Mouse (Mus musculus) heart, postnatal 0 days (tissue): ENCODE data around the gene Faap24. TPM values are rescaled to one million over a fixed set of nuclear protein-coding genes. Genes with fewer than 3 reads are reported as not detected.

ENCODE experiments used
- ATAC-seq: fragments of 200-750 bp; cut with Nextera tagmentation; 2 replicates; pipeline ENCODE4 v1.8.0; 2017; ENCODE audit warnings: low read depth, moderate number of reproducible peaks, moderate library complexity; ENCODE audit not compliant: insufficient read depth
- DNase-seq: peaks from one replicate; pipeline ENCODE4 v3.0.0-alpha.2; 2016; ENCODE audit warnings: low spot score
- H3K27ac ChIP-seq: fragments of 300-500 bp; sonication (generic); 2 replicates; pipeline ENCODE4 v1.5.1; 2014; ENCODE audit warnings: low read depth, mild to moderate bottlenecking
- H3K27me3 ChIP-seq: fragments of 300-500 bp; sonication (generic); 2 replicates; pipeline ENCODE4 v1.6.1; 2014; ENCODE audit warnings: low read length, mixed read lengths; ENCODE audit not compliant: control insufficient read depth, insufficient read depth
- H3K36me3 ChIP-seq: fragments of 300-500 bp; sonication (generic); replicated peaks from 2 replicates; pipeline ENCODE4 v1.6.1; 2014; ENCODE audit warnings: low read length, mixed read lengths; ENCODE audit not compliant: control insufficient read depth, insufficient read depth
- H3K4me1 ChIP-seq: fragments of 300-500 bp; sonication (generic); 2 replicates; pipeline ENCODE4 v1.6.1; 2014; ENCODE audit warnings: antibody characterized with exemption; ENCODE audit not compliant: control insufficient read depth, insufficient read depth
- H3K4me2 ChIP-seq: fragments of 300-500 bp; sonication (generic); 2 replicates; pipeline ENCODE4 v1.6.1; 2014; ENCODE audit warnings: low read depth, mild to moderate bottlenecking, low read length, moderate library complexity
- H3K4me3 ChIP-seq: fragments of 300-500 bp; sonication (generic); 2 replicates; pipeline ENCODE4 v1.5.1; 2014; ENCODE audit warnings: low read depth, low read length
- H3K9ac ChIP-seq: fragments of 300-500 bp; sonication (generic); replicated peaks from 2 replicates; pipeline ENCODE4 v1.6.1; 2014; ENCODE audit warnings: low read depth, low read length, mixed read lengths
- H3K9me3 ChIP-seq: fragments of 300-500 bp; sonication (generic); replicated peaks from 2 replicates; pipeline ENCODE4 v1.6.1; 2016; ENCODE audit warnings: low read length; ENCODE audit not compliant: control insufficient read depth
- CTCF ChIP-seq: IDR thresholded peaks from 2 replicates; pipeline ENCODE4 v1.5.1; 2016; ENCODE audit warnings: antibody characterized with exemption, control low read depth, low read depth
- EP300 ChIP-seq: IDR thresholded peaks from 2 replicates; pipeline ENCODE4 v1.6.1; 2016; ENCODE audit warnings: antibody characterized with exemption, low read depth
- WGBS: fragments of 180-500 bp; shearing (Covaris S2); extraction: QIAGEN DNeasy Blood & Tissue Kit; methylation state at CpG from one replicate; pipeline ENCODE4 v1.1.7; 2014; 5-methylcytosine and 5-hydroxymethylcytosine counted together
- polyA plus RNA-seq: library from polyadenylated mRNA; unstranded; fragments of >200 nt; fragmentation: Nextera tagmentation; extraction: Ambion mirVana; gene quantifications from 2 replicates; pipeline ENCODE4 v1.2.1, GENCODE M21; 2015
- total RNA-seq: library from RNA; depleted of rRNA; stranded (reverse); fragments of >200 nt; gene quantifications from 2 replicates; pipeline ENCODE4 v1.2.3, GENCODE M21; 2014; ENCODE audit warnings: low replicate concordance

Faap24 gene
- total and polyA plus RNA-seq, 2 experiments from 2014 or later: 8.2 to 10.3 TPM

DNA sequence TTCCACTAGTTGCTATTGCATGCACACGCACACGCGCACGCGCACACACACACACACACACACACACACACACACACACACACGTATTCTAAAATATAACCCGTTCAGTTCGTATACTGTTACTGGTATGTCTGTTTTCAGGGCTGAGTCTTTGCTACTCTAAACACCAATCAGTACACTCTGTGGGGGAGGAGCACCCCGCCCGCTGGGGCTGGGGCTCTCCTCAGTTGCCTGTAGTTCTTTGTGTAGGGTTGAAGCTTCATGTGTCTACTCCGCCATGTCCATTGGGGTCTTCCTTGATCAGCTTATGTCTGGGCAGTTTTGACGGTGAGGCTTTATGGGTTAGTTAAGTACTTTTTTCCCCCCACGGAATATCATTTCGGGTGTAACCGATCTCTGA is 43.3 kb downstream of the Faap24 start:
- Histone ChIP-seq H3K4me3 (no peak overlapping the region), H3K9me3 (no peaks in the 10 kb centered on the region), H3K36me3 (no peaks in the 10 kb centered on the region), H3K9ac (no peak overlapping the region), H3K27me3 (no peaks in the 10 kb centered on the region), H3K4me2 (no peak overlapping the region), H3K4me1 (no peaks in the 10 kb centered on the region), H3K27ac (no peak overlapping the region)
- no peak for DNase-seq
- TF ChIP-seq EP300 (no peak), CTCF (no peak)
- ATAC-seq: no peak
- 95% methylated on average over 15 of the region's 15 CpGs for WGBS

DNA sequence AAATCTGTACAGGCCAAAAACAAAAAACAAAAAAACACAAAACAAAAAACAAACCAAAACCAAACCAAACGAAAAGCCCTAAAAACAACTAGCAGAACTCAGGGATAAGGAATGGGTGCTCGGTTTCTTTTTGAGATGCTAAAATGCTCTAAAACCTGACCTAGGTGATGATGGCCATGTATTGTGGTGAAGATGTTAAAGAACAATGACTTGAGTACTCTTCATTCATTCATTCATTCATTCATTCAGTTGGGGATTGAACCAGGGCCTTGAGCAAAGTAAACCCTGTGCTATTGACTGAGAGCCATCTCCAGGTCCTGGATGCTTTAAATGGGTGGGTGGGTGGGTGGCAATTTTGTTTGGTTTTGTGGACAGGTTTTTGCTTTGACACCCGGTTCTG is 45.5 kb downstream of the Faap24 start:
- WGBS: 94% methylated on average over 3 of the region's 3 CpGs
- no peak for TF ChIP-seq EP300
- no peak for TF ChIP-seq CTCF
- no peaks in the 10 kb centered on the region for H3K9me3 ChIP-seq

GRCm38 (mm10) chr7:35349886-35350684 is 46.6 kb downstream of the Faap24 start:
- 90% methylated on average over 8 of the region's 8 CpGs for WGBS
- Histone ChIP-seq H3K36me3 (no peaks in the 10 kb centered on the region), H3K4me3 (no peak overlapping the region), H3K9me3 (no peaks in the 10 kb centered on the region), H3K27me3 (no peaks in the 10 kb centered on the region), H3K27ac (no peak overlapping the region), H3K9ac (no peak overlapping the region), H3K4me1 (no peaks in the 10 kb centered on the region), H3K4me2 (no peak overlapping the region)
- no peak for ATAC-seq
- TF ChIP-seq CTCF (no peak), EP300 (no peak)
- DNase-seq: no peak

More for the DNA sequence above, 45.5 kb downstream of the Faap24 start:
- Histone ChIP-seq H3K4me1 (no peaks in the 10 kb centered on the region), H3K27ac (no peak overlapping the region), H3K36me3 (no peaks in the 10 kb centered on the region), H3K4me2 (no peak overlapping the region), H3K9ac (no peak overlapping the region), H3K27me3 (no peaks in the 10 kb centered on the region), H3K4me3 (no peak overlapping the region)
- no peak for ATAC-seq
- DNase-seq: no peak

- Histone ChIP-seq H3K9ac (no peak overlapping the region), H3K27me3 (no peaks in the 10 kb centered on the region), H3K36me3 (no peaks in the 10 kb centered on the region), H3K9me3 (no peaks in the 10 kb centered on the region), H3K4me2 (no peak overlapping the region), H3K4me1 (no peaks in the 10 kb centered on the region), H3K4me3 (no peak overlapping the region), H3K27ac (no peak overlapping the region)
- DNase-seq (no peak), ATAC-seq (no peak)
- TF ChIP-seq CTCF: no peak
- no peak for TF ChIP-seq EP300
- WGBS: 89% methylated on average over 4 of the region's 4 CpGs
Observed at GRCm38 (mm10) chr7:35349022-35349421, 47.6 kb downstream of the Faap24 start.

GRCm38 (mm10) chr7:35347918-35348700 is 48.5 kb downstream of the Faap24 start:
- TF ChIP-seq CTCF: no peak
- TF ChIP-seq EP300: no peak
- 40% methylated on average over 18 of the region's 18 CpGs for WGBS
- no peak overlapping the region for H3K27ac ChIP-seq
- no peaks in the 10 kb centered on the region for H3K4me1 ChIP-seq
- no peaks in the 10 kb centered on the region for H3K36me3 ChIP-seq
- H3K9me3 ChIP-seq: no peaks in the 10 kb centered on the region
- ATAC-seq (no peak), DNase-seq (no peak)
- no peak overlapping the region for H3K9ac ChIP-seq
- H3K4me2 ChIP-seq: no peak overlapping the region
- H3K27me3 ChIP-seq: no peaks in the 10 kb centered on the region
- no peak overlapping the region for H3K4me3 ChIP-seq
